Mouse (Mus musculus): Measurements from ENCODE around the gene Col17a1.

The Col17a1 gene

GRCm38 (mm10) chr19:47691994-47692393, at the start of gene Col17a1:
Gene Col17a1, minus strand, starts transcription at chr19:47692094.
- no peak for DNase-seq

GRCm38 (mm10) chr19:47731931-47732330, 40.0 kb upstream of the Col17a1 start:
- DNase-seq: peak; percentile 86

DNA sequence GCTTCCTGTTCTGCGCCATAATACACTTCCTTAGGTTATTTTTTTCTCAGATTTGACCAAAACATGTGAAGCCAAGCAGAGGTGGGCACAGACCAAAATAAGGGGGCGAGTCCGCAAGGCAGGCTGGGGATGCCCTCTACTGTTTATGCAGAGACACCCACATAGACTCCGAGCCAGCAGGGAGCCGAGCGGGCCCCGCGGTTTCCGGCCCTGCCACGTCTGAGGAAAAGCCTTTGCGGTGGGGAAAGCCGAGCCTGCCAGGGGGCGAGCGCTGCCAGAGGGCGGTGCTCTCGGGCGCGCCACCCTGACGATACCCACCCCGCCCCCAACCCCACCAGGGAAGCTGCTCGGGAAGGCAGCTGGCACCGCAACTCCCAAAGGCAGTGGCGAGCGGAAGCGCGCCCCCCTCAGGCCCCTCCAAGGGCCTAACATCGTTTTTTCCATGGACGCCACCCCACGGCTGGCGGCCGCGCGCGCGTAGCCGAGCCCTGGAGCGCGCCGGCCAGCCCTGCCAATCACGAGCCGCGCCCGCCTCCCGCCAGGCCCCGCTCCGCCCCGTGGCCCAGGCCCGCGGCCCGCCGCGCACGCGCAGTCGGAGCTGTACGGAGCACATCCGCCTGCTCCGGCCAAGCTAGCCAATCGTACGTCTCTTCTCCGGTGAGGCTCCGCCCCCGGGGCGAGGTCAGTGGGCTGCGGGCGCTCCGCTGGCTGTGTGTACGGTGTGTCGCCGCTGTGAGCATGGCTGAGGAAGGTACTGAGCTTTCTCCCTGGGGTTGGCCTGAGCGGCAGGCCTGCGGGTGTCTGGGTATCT, 39.4 kb upstream of the Col17a1 start, which contains the start of gene Sfr1:
Gene Sfr1 (plus strand): TSS at position 612 of the 811 bp plus-strand sequence.
- peak; percentile 99 for DNase-seq

- DNase-seq: peak; percentile 89
Measured at GRCm38 (mm10) chr19:47730691-47731070, 38.8 kb upstream of the Col17a1 start.

DNA sequence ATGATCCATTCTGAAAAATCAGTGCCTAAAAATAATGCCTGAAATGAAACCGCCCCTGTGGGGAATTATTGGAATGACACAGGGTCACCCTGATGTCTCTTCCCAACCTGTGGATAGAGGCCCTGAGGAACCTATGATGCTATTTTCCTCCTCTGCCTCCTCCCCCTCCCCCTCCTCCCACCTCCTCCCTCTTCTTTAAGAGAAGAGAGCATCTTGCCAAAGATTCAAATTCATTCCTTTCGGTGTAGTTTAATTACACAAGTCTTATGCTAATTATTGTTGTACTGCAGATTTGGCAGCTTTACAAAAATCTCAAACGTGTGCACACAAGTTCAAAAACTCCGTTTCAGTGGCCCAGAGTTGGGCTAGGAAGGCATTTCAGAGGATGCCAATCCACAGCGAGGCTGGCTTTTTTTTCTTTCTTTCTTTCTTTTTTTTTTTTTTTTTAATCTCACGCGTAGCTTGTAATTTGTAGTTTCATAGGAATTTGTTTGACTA, 33.8 kb upstream of the Col17a1 start:
- DNase-seq: no peak

GRCm38 (mm10) chr19:47724903-47725302, 33.0 kb upstream of the Col17a1 start:
- DNase-seq: no peak

DNA sequence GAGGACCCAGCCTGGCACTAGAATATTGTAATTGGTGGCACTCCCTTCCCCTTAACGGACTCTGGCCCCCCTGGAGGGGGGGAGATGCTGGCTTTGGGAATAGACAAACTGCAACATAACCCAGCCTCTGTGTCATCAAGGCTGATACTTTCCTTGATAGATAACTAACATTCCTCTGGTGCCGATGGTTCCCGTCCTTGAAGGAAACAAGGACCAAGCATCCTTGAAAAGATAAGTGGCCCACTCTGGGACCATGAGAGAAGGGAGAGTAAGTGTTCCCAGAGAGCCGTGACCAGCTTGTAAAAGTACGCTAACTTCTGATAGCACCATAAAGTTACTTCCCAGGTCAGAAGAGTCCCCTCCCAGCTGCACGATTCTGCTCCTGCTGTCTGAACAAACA, 30.6 kb upstream of the Col17a1 start:
- DNase-seq: no peak

- DNase-seq: no peak
Measured at GRCm38 (mm10) chr19:47719147-47719546, 27.3 kb upstream of the Col17a1 start.

DNA sequence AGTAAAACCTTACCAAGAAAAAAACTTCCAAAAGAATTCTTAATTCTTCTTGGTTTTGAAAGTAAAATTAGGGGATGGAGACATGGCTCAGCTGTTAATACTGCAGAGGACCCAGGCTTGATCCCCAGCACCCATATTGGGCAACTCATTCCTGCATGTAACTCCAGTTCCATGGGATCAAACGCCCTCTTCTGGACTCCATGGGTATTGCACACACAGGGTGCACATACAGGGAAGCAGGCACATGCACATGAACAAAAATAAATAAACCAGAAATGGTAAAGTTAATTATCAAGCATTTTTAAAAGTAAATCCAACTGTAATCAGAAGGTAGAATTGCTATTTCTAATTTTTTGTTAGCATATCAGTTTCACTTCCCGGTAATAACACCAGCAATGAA, 24.2 kb upstream of the Col17a1 start:
- DNase-seq: no peak

GRCm38 (mm10) chr19:47713457-47713856, 21.6 kb upstream of the Col17a1 start:
- no peak for DNase-seq

DNA sequence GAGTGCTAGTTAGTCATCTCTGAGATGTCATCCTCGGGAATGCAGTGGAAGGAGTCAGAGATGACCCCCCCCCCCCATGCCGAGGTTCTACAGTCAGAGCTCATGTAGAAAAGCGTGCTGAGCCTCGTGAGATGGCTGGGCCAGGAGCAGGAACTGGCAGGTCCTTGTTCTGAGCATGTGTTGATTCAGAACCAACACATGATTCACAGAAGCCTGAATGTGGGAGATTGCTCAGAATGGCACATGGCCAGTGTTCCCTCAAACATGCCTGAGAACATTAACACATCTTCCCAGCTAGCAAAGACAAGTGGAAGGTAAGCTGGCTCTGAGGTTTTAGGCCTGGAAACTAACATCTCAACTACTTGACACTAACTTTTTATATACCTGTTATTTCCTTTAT, 18.5 kb upstream of the Col17a1 start:
- no peak for DNase-seq

DNA sequence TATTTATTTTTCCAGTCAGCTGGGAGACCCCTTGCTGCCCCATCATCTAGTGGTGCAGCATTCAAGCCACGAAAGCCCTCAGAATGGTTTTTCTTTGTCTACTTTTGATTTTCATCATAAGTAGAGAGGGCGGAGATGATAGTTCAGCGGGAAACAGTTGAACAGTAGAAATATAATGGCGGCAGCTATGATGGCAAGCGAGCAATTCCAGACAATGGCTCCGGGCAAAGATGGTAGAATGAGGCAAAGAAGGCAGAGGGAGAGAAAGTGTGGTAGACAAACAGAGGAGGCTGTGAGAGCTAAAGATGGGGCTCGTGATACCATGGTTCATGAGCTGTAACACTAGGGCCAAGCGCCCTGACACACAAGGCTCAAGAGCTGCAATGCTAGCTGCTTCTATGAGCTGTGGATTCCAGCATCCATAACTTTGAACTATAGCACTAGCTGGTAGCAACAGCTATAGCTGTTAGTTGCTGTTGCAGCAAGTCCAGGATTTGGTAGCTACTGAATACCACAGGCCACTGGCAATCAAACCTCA, 13.9 kb upstream of the Col17a1 start:
- no peak for DNase-seq

DNA sequence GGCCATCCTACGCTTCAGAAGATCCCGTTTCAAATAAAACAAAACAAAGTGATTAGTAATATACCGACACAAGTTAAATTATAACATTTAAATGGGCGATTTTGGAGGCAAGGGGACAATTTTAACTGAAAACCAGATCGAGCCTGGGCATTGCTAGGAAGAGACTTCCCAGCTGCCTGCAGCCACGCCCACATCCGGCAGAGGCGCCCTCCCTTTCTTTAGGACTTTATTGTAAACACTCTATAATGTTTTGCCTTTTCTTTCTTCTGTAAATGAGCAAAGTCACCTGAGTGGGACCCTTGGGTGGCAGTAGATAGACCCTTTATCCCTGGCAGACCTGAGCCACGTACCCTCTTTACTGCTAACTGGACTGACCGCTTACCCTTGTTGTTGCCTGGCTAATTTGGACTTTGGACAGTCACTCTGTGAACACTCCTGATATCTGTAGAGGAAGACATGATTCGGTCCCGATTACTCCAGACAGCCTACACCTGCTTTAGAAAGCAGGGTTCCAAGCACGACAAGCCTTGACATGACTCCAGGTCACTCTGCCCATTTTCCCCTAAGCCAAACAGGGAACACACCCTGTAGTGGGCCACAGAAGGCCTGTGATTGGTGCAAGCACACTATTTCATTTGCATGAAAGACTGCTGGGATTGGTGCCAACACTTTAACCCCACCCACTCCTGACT, 13.3 kb upstream of the Col17a1 start:
- DNase-seq: no peak

GRCm38 (mm10) chr19:47700509-47700908, 8.6 kb upstream of the Col17a1 start:
- DNase-seq: no peak

DNA sequence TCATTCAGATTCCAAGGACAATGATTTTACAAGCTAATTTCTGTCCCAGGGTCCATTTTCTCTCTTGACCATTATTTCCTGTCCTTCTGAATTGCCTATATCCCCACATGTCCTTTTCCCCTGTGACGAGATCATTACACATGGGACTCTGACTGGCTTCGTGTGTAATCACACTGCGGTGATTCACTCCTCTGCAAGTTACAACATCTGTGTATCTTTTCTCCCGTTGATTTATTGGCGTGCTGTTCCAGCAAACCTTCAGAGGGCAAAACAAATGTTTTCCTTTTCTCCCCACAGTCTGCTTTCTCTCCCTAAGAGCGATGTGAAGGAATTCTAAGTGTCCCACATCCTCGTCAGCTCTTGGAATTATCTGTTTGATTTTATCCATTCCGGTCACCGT, 7.8 kb upstream of the Col17a1 start:
- no peak for DNase-seq

DNA sequence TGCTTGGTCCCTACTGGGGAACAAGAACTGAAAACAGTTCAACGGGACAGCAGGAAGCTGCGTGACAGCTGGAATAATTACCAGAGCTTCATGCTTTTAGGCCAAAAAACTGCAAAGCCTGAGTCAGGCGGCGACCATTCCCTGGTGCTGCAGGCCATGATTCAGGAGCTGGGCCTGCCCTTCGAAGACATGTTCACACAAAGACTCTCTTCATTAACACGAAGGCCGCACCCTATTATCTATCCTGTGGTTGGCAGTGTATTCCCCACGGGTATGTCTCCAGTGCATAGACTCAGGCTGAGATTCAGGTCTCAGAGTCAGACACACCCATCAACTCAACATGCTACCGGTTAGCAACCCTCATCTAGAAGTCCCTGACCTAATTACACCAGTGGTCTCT, 6.4 kb upstream of the Col17a1 start:
- no peak for DNase-seq

- no peak for DNase-seq
Measured at GRCm38 (mm10) chr19:47697067-47697466, 5.2 kb upstream of the Col17a1 start.

DNA sequence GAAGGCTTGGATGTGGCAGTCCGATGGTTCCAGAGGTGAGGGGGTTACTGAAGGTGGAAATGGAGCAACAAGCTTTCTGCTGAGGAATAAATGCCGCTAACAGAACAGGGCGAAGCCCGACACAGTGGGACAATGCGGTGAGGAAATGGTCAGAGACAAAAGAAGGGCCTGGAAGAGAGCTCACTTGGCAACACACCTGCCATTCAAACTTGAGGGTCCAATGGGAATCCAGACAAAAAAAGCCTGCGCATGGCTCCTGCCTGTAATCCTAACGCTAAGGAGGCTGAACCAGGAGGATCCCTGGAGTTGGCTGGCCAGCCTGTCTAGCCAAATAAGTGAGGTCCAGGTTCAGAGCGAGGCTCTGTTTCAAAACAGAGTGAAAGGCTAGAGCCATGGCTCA, 4.5 kb upstream of the Col17a1 start:
- no peak for DNase-seq

GRCm38 (mm10) chr19:47695725-47696124, 3.8 kb upstream of the Col17a1 start:
- no peak for DNase-seq

DNA sequence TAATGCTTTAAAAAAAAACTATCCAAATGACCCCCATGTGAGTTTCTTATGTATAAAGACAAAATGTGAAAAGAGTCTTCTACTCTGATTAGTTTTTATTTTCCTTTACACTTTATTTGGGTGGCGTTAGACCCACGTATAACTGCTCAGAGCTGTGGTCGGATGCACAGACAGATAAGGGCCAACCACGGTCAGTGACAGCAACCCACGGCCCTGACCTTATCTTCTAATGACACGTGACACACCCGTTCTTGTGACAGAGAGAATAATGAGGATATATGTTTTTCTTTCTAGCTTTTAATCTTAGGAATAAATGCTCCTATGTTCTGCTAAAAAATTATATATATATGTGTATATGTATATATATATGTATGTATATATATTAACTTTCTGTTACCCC, 2.3 kb downstream of the Col17a1 start:
- no peak for DNase-seq

GRCm38 (mm10) chr19:47678675-47679074, 13.2 kb downstream of the Col17a1 start:
- no peak for DNase-seq

- peak; percentile 55 for DNase-seq
Measured at GRCm38 (mm10) chr19:47674419-47674818, 17.5 kb downstream of the Col17a1 start.

GRCm38 (mm10) chr19:47668399-47668798, 23.5 kb downstream of the Col17a1 start:
- peak; percentile 14 for DNase-seq

DNA sequence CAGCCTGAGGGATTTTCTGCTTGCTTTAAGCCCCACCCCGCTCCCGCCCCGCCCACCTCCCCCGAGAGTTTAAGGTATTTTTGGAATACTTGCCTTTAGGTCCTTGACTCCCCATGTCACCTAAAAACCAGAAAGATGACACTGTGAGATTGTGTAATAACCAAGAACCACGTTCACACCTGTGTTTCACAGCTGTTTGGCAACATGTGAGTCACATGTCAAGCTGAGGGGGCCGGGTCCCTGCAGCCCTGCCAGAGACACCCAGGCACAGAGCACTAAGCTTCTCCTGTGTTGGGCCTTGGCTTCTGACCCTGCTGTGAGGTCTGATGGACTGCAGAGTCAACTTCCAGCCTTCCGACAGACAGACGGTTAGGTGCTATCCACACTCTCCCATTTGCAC, 24.3 kb downstream of the Col17a1 start:
- no peak for DNase-seq
